Mouse (Mus musculus) embryonic facial prominence, embryonic 12.5 days (tissue): ENCODE results near the gene Dhcr7. TPM values are rescaled to one million over a fixed set of nuclear protein-coding genes. Genes with fewer than 3 reads are reported as not detected.

Experiments
- ATAC-seq: fragments of 200-750 bp; cut with Nextera tagmentation; 2 replicates; pipeline ENCODE4 v1.8.0; 2017; ENCODE audit not compliant: insufficient number of reproducible peaks, insufficient read depth, low FRiP score, low TSS enrichment
- H3K27ac ChIP-seq: fragments of 300-500 bp; sonication (generic); 2 replicates; pipeline ENCODE4 v1.5.1; 2016; ENCODE audit warnings: mild to moderate bottlenecking
- H3K27me3 ChIP-seq: fragments of 300-500 bp; sonication (generic); 2 replicates; pipeline ENCODE4 v1.6.1; 2016; ENCODE audit warnings: mild to moderate bottlenecking, moderate library complexity
- H3K36me3 ChIP-seq: fragments of 300-500 bp; sonication (generic); 2 replicates; pipeline ENCODE4 v1.6.1; 2016; ENCODE audit warnings: mild to moderate bottlenecking
- H3K4me1 ChIP-seq: fragments of 300-500 bp; sonication (generic); 2 replicates; pipeline ENCODE4 v1.6.1; 2016
- H3K4me2 ChIP-seq: fragments of 300-500 bp; sonication (generic); replicated peaks from 2 replicates; pipeline ENCODE4 v1.6.1; 2016; ENCODE audit warnings: mild to moderate bottlenecking, moderate library complexity
- H3K4me3 ChIP-seq: fragments of 300-500 bp; sonication (generic); 2 replicates; pipeline ENCODE4 v1.5.1; 2016; ENCODE audit warnings: mild to moderate bottlenecking
- H3K9ac ChIP-seq: fragments of 300-500 bp; sonication (generic); 2 replicates; pipeline ENCODE4 v1.6.1; 2016; ENCODE audit warnings: mild to moderate bottlenecking, moderate library complexity
- H3K9me3 ChIP-seq: fragments of 300-500 bp; sonication (generic); 2 replicates; pipeline ENCODE4 v1.6.1; 2016; ENCODE audit warnings: mild to moderate bottlenecking, moderate library complexity
- WGBS: fragments of 180-500 bp; shearing (Covaris S2); methylation state at CpG from one replicate; pipeline ENCODE4 v1.1.7; 2016; 5-methylcytosine and 5-hydroxymethylcytosine counted together
- polyA plus RNA-seq: library from polyadenylated mRNA; unstranded; fragments of >200 nt; fragmentation: Nextera tagmentation; extraction: Ambion mirVana; gene quantifications from 2 replicates; pipeline ENCODE4 v1.2.1, GENCODE M21; 2016

Dhcr7 gene
- polyA plus RNA-seq, 1 experiment from 2014 or later = 45.0 TPM

- ATAC-seq = no peak
These were observed 17.7 kb upstream of the Dhcr7 start for GRCm38 (mm10) chr7:143805199-143805624.

DNA sequence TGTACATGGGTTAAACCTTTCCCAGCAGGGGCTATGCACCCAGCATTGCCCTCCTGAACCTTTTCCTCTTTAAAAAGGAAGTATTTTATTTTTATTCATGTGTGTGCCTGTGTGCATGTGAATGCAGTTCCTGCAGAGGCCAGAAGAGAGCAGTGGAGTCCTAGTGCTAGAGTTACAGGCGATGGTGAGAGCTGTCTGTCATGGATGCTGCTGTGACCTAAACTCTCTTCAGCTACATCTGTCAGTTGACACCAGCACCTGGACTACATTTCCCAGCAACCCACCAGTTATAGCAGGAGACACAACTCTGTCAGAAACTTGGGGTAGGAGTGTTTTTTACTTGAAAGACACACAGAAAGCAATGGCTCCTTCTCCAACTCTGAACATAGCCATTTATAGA, 14.0 kb upstream of the Dhcr7 start:
- 32% methylated on average over 1 of the region's 1 CpGs for WGBS
- H3K9me3 ChIP-seq = no peaks in the 10 kb centered on the region
- no peak overlapping the region for H3K4me3 ChIP-seq
- no peak overlapping the region for H3K27ac ChIP-seq
- no peaks in the 10 kb centered on the region for H3K27me3 ChIP-seq
- no peak overlapping the region for H3K4me2 ChIP-seq
- H3K36me3 ChIP-seq = peaks cover 64% of the 10 kb centered on the region
- no peak overlapping the region for H3K9ac ChIP-seq
- no peaks in the 10 kb centered on the region for H3K4me1 ChIP-seq
- ATAC-seq = no peak

More at GRCm38 (mm10) chr7:143805199-143805624, 17.7 kb upstream of the Dhcr7 start:
- Histone ChIP-seq H3K4me1 (no peaks in the 10 kb centered on the region), H3K9me3 (no peaks in the 10 kb centered on the region), H3K4me2 (no peak overlapping the region), H3K36me3 (peaks cover 54% of the 10 kb centered on the region), H3K27ac (no peak overlapping the region), H3K4me3 (no peak overlapping the region), H3K27me3 (no peaks in the 10 kb centered on the region), H3K9ac (no peak overlapping the region)
- 82% methylated on average over 5 of the region's 5 CpGs for WGBS

DNA sequence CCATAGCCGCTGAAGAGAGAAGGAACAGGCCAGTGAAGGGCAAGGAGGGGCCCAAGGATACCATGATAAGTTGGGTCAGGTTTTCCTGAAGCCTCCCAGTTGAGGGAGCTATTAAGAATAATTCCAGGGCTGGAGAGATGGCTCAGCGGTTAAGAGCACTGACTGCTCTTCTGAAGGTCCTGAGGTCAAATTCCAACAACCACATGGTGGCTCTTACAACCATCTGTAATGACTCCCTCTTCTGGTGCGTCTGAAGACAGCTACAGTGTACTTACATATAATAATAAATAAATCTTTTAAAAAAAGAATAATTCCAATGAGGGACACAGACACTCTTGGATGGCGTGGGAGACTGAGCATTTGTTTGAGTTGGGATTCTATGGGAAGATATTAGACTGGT, 3.7 kb upstream of the Dhcr7 start:
- no peak overlapping the region for H3K4me2 ChIP-seq
- no peaks in the 10 kb centered on the region for H3K27me3 ChIP-seq
- H3K9ac ChIP-seq = no peak overlapping the region
- no peak overlapping the region for H3K27ac ChIP-seq
- H3K9me3 ChIP-seq = no peaks in the 10 kb centered on the region
- H3K4me1 ChIP-seq = peaks cover 6% of the 10 kb centered on the region
- peaks cover 37% of the 10 kb centered on the region for H3K36me3 ChIP-seq
- 63% methylated on average over 4 of the region's 4 CpGs for WGBS
- no peak overlapping the region for H3K4me3 ChIP-seq
- no peak for ATAC-seq

DNA sequence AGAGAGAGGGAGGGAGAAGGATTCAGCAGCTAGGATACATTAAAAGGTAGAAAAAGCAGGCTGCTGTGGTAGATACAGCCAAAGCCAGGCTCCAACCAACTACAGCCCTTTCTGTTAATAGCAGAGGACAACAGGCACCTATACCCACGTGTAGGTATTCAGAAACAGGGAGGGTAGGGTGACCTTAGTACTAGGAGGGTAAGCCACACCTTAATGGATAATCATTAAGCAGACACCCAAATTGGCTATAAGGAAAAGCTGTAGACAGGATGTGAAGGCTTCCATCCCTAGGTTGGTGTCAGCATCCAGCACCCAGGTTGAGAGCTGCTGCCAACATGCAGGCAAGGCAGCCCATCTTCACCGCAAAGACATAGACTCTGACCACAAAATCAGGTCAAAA, 1.7 kb upstream of the Dhcr7 start:
- Histone ChIP-seq H3K9me3 (no peaks in the 10 kb centered on the region), H3K4me2 (no peak overlapping the region), H3K36me3 (peaks cover 20% of the 10 kb centered on the region), H3K4me1 (peaks cover 6% of the 10 kb centered on the region), H3K9ac (no peak overlapping the region), H3K27ac (no peak overlapping the region), H3K27me3 (no peaks in the 10 kb centered on the region), H3K4me3 (no peak overlapping the region)
- WGBS = 88% methylated on average over 2 of the region's 2 CpGs
- ATAC-seq = no peak

DNA sequence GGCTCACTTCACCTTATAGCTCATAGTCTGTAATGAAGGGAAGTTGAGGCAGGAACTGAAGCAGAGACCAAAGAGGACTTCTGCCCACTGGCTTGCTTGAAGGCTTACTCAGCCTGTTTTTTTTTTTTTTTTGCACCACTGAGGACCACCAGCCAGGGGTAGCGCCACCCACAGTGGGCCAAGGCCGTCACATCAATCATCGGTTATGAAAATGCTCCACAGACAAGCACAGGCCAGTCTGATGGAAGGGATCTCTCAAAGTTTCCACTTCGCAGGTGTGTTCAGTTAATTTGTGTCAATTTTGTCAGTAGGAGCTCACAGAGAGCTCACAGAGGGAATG, 291 bp downstream of the Dhcr7 start:
- ATAC-seq = 0 out of 2 replicates have a peak, but pooled peaks have one; percentile 4
- Histone ChIP-seq H3K27ac (peak overlapping the region; percentile 4; the same call in 1 of the 2 replicates), H3K27me3 (no peaks in the 10 kb centered on the region), H3K9ac (0 out of 2 replicates have a peak overlapping the region, but pooled peaks have one; percentile 34), H3K4me3 (peak overlapping the region; percentile 60), H3K36me3 (peaks cover 8% of the 10 kb centered on the region; the same call in 1 of the 2 replicates), H3K4me1 (peaks cover 6% of the 10 kb centered on the region), H3K4me2 (peak overlapping the region; percentile 66), H3K9me3 (no peaks in the 10 kb centered on the region)
- WGBS = 77% methylated on average over 4 of the region's 4 CpGs

DNA sequence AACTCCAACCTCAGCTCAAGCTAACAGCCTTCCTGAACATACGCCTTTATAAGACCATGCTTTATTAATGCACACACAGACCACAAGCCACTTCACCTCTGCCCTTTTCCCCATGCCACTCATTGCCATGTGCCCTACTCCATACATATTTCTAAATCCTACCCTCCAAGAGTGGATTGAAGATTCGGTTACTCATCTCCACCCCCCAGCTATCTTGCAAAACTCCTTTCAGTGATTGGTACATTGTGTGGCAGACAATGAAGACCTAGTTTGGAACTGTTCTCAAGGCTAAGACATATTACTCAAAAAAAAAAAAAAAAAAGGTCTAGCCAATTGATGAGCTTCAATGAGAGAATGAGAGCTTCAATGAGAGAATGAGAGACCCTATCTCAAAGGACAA, 4.0 kb downstream of the Dhcr7 start:
- Histone ChIP-seq H3K4me2 (no peak overlapping the region), H3K9me3 (no peaks in the 10 kb centered on the region), H3K4me1 (peaks cover 21% of the 10 kb centered on the region), H3K36me3 (no peaks in the 10 kb centered on the region), H3K27me3 (no peaks in the 10 kb centered on the region), H3K27ac (no peak overlapping the region), H3K9ac (no peak overlapping the region), H3K4me3 (no peak overlapping the region)
- 87% methylated on average over 2 of the region's 2 CpGs for WGBS
- no peak for ATAC-seq

GRCm38 (mm10) chr7:143829504-143830331, 6.8 kb downstream of the Dhcr7 start:
- Histone ChIP-seq H3K4me1 (peaks cover 23% of the 10 kb centered on the region), H3K9ac (peak overlapping the region; percentile 74), H3K36me3 (no peaks in the 10 kb centered on the region), H3K4me2 (peak overlapping the region; percentile 85), H3K4me3 (peak overlapping the region; percentile 60), H3K27me3 (no peaks in the 10 kb centered on the region), H3K9me3 (no peaks in the 10 kb centered on the region), H3K27ac (peak overlapping the region; percentile 92)
- peak; percentile 99 for ATAC-seq
- under 1% methylated on average over 37 of the region's 37 CpGs for whole genome bisulfite sequencing

DNA sequence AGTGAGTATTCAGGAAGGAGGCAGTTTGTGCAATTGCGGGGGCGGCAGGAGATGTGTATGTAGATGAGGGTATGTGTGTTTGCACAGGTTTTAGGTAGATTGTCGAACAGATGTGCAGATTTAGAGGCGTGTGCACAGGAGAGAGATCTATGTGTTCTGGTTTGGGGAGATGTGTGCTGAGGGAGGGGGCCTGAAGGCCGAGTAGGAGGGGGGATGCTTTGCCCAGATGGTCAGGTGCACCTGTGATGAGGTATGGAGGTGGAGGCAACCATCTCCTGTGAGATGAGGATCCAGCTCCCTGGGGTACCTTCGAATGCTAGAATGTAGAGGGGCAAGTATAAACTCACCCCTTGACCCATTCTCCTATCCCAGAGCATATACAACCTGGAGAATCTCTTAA, 7.5 kb downstream of the Dhcr7 start:
- H3K4me3 ChIP-seq = peak overlapping the region; percentile 60
- whole genome bisulfite sequencing = 7% methylated on average over 6 of the region's 6 CpGs
- H3K9me3 ChIP-seq = no peaks in the 10 kb centered on the region
- peak overlapping the region; percentile 74 for H3K9ac ChIP-seq
- H3K27ac ChIP-seq = peak overlapping the region; percentile 92
- H3K4me1 ChIP-seq = peaks cover 23% of the 10 kb centered on the region
- H3K4me2 ChIP-seq = peak overlapping the region; percentile 85
- peak; percentile 32; the same call in 1 of the 2 replicates for ATAC-seq
- no peaks in the 10 kb centered on the region for H3K27me3 ChIP-seq
- no peaks in the 10 kb centered on the region for H3K36me3 ChIP-seq

- Histone ChIP-seq H3K36me3 (peaks cover 8% of the 10 kb centered on the region), H3K4me3 (no peak overlapping the region), H3K27me3 (no peaks in the 10 kb centered on the region), H3K9ac (no peak overlapping the region), H3K9me3 (no peaks in the 10 kb centered on the region), H3K27ac (no peak overlapping the region), H3K4me2 (no peak overlapping the region), H3K4me1 (peaks cover 23% of the 10 kb centered on the region)
- ATAC-seq = no peak
- 87% methylated on average over 8 of the region's 8 CpGs for WGBS
These were observed 9.3 kb downstream of the Dhcr7 start for GRCm38 (mm10) chr7:143832196-143832595.

GRCm38 (mm10) chr7:143832611-143833010, 9.7 kb downstream of the Dhcr7 start:
- no peaks in the 10 kb centered on the region for H3K9me3 ChIP-seq
- WGBS = 95% methylated on average over 2 of the region's 2 CpGs
- H3K27me3 ChIP-seq = no peaks in the 10 kb centered on the region
- H3K4me2 ChIP-seq = no peak overlapping the region
- no peak overlapping the region for H3K4me3 ChIP-seq
- H3K27ac ChIP-seq = no peak overlapping the region
- peaks cover 23% of the 10 kb centered on the region for H3K4me1 ChIP-seq
- no peak for ATAC-seq
- H3K36me3 ChIP-seq = peaks cover 12% of the 10 kb centered on the region
- no peak overlapping the region for H3K9ac ChIP-seq

DNA sequence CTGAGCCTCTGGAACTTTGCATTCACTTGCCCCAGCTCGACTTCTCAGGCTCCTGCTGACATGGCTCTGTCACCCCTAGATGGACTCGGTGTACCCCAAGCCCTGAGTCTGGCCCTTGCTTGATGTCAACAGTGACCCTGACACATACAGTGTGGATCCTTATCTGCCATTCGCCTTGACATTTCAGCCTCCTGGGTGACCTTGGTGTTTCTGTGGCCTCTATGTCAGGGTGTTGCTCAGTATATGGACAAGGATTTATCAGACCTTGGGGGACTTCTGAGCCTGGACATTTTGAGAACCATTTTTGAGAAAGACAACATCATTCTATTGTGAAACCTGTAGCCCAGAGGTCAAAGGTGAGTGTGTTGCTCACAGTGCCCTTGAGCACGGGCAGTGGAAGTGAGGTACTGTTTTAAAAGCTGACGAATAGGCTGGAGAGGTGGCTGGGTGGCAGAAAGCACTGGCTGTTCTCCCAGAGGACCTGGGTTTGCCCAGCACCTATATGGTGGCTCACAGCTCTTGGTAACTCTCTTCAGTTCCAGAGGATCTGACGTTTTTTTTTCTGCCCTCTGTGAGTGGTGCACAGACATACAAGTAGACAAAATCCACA, 10.7 kb downstream of the Dhcr7 start:
- H3K4me2 ChIP-seq = no peak overlapping the region
- H3K36me3 ChIP-seq = peaks cover 23% of the 10 kb centered on the region
- no peak overlapping the region for H3K4me3 ChIP-seq
- no peaks in the 10 kb centered on the region for H3K27me3 ChIP-seq
- ATAC-seq = no peak
- H3K9ac ChIP-seq = no peak overlapping the region
- H3K9me3 ChIP-seq = no peaks in the 10 kb centered on the region
- WGBS = 81% methylated on average over 6 of the region's 6 CpGs
- peaks cover 23% of the 10 kb centered on the region for H3K4me1 ChIP-seq
- no peak overlapping the region for H3K27ac ChIP-seq

DNA sequence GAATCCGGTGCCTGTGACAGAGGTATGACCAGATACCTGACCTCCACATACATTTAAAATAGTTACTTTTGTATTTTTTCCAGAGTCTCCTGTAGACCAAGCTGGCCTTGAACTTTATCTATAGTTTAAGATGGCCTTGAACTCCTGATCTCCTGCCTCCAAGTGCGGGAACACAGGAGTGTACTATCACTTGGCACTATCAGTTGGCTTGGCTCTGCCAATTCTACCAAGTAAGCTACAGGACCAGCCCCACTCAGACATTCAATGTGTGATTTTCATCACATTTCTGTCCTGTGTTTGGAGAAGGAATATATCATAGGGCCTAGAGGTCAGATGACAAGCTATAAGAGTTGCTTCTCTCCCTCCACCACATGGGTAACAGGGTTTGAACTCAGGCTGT, 11.4 kb downstream of the Dhcr7 start:
- ATAC-seq = no peak
- 84% methylated on average over 2 of the region's 2 CpGs for WGBS
- Histone ChIP-seq H3K9ac (no peak overlapping the region), H3K27ac (no peak overlapping the region), H3K4me1 (peaks cover 20% of the 10 kb centered on the region), H3K4me2 (no peak overlapping the region), H3K9me3 (no peaks in the 10 kb centered on the region), H3K4me3 (no peak overlapping the region), H3K27me3 (no peaks in the 10 kb centered on the region), H3K36me3 (peaks cover 27% of the 10 kb centered on the region)
